17 mouse cellular contexts compared by ENCODE assay signal in genomic region chr4:84118284-84118919, GRCm38 (mm10).
DNase-seq lines count a peak whose midpoint lies in the region; ATAC-seq lines count a peak whose summit lies in the region.
"Had no signal": no experiment of that assay in that cellular context is flagged by ENCODE, and none has a peak within 500 bp of the region (broad histone marks: within the 10 kb centered on the region; RNA-seq: fewer than 3 reads in every experiment).

No protein-coding gene starts in this region.

- no peaks in the 10 kb centered on the region for H3K27me3 ChIP-seq in hindbrain, embryonic 12.5 days
- H3K27me3 ChIP-seq in hindbrain, embryonic 10.5 days (ENCODE audit: insufficient read depth, poor library complexity, severe bottlenecking), result peaks cover 13% of the 10 kb centered on the region
- H3K27me3 ChIP-seq in megakaryocyte, embryonic 14.5 days (replicated peaks), result peaks cover 2% of the 10 kb centered on the region
- H3K27me3 ChIP-seq in embryonic facial prominence, embryonic 13.5 days, result no peaks in the 10 kb centered on the region
- H3K27me3 ChIP-seq in midbrain, embryonic 15.5 days (replicated peaks), result no peaks in the 10 kb centered on the region

- H3K4me1 ChIP-seq in hindbrain, embryonic 12.5 days, result peaks cover 22% of the 10 kb centered on the region
- H3K4me1 ChIP-seq in hindbrain, embryonic 10.5 days (replicated peaks), result peaks cover 33% of the 10 kb centered on the region
- peaks cover 7% of the 10 kb centered on the region; the same call in 1 of the 2 replicates for H3K4me1 ChIP-seq in megakaryocyte, embryonic 14.5 days
- peaks cover 19% of the 10 kb centered on the region for H3K4me1 ChIP-seq in embryonic facial prominence, embryonic 13.5 days
- H3K4me1 ChIP-seq in midbrain, embryonic 15.5 days, result peaks cover 12% of the 10 kb centered on the region

- H3K4me2 ChIP-seq in hindbrain, embryonic 12.5 days (replicated peaks), result no peak overlapping the region
- no peak overlapping the region for H3K4me2 ChIP-seq in embryonic facial prominence, embryonic 13.5 days
- no peak overlapping the region for H3K4me2 ChIP-seq in midbrain, embryonic 15.5 days
- H3K4me2 ChIP-seq: heart, embryonic 13.5 days had no signal

- no peak for DNase-seq in hindbrain, embryonic 10.5 days (ENCODE audit: low spot score)
- DNase-seq: adrenal gland, postnatal 10 days; cerebellum, adult 11 months; cerebellum, postnatal 14 days; heart, postnatal 36 days; liver; liver, postnatal 0 days; lung, postnatal 36 days; right cerebral cortex, adult 18-20 months had no signal

- H3K36me3 ChIP-seq in hindbrain, embryonic 12.5 days, result no peaks in the 10 kb centered on the region
- no peaks in the 10 kb centered on the region for H3K36me3 ChIP-seq in hindbrain, embryonic 10.5 days
- H3K36me3 ChIP-seq in megakaryocyte, embryonic 14.5 days (replicated peaks; ENCODE audit: low read length), result no peaks in the 10 kb centered on the region
- H3K36me3 ChIP-seq in embryonic facial prominence, embryonic 13.5 days, result no peaks in the 10 kb centered on the region
- no peaks in the 10 kb centered on the region for H3K36me3 ChIP-seq in midbrain, embryonic 15.5 days (replicated peaks)
- H3K36me3 ChIP-seq: heart, embryonic 13.5 days had no signal

- H3K27ac ChIP-seq in hindbrain, embryonic 12.5 days, result no peak overlapping the region
- H3K27ac ChIP-seq in hindbrain, embryonic 10.5 days, result no peak overlapping the region
- no peak overlapping the region for H3K27ac ChIP-seq in embryonic facial prominence, embryonic 13.5 days
- no peak overlapping the region for H3K27ac ChIP-seq in midbrain, embryonic 15.5 days
- H3K27ac ChIP-seq: heart, embryonic 13.5 days had no signal

- H3K4me3 ChIP-seq in hindbrain, embryonic 12.5 days, result no peak overlapping the region
- no peak overlapping the region for H3K4me3 ChIP-seq in hindbrain, embryonic 10.5 days
- peak overlapping the region; percentile 28 for H3K4me3 ChIP-seq in megakaryocyte, embryonic 14.5 days (replicated peaks)
- no peak overlapping the region for H3K4me3 ChIP-seq in embryonic facial prominence, embryonic 13.5 days
- H3K4me3 ChIP-seq in midbrain, embryonic 15.5 days, result no peak overlapping the region
- H3K4me3 ChIP-seq: heart, embryonic 13.5 days had no signal

- peak; percentile 23; the same call in 1 of the 2 replicates for ATAC-seq in hindbrain, embryonic 12.5 days (ENCODE audit: low FRiP score)
- ATAC-seq in megakaryocyte, adult 5-6 weeks (ENCODE audit: poor library complexity, severe bottlenecking), result no peak
- ATAC-seq in embryonic facial prominence, embryonic 13.5 days (ENCODE audit: insufficient number of reproducible peaks, insufficient read depth, low FRiP score, low TSS enrichment, low read depth), result peak; percentile 37; the same call in 1 of the 2 replicates
- peak; percentile 43; the same call in 1 of the 2 replicates for ATAC-seq in midbrain, embryonic 15.5 days (replicated peaks)
- no peak for ATAC-seq in monocyte, adult 5-6 weeks (replicated peaks; ENCODE audit: insufficient number of reproducible peaks, low FRiP score, low TSS enrichment, poor library complexity, severe bottlenecking)
- ATAC-seq: intestine, postnatal 0 days; liver, postnatal 0 days had no signal

- H3K9me3 ChIP-seq in hindbrain, embryonic 12.5 days (replicated peaks), result no peaks in the 10 kb centered on the region
- no peaks in the 10 kb centered on the region for H3K9me3 ChIP-seq in hindbrain, embryonic 10.5 days
- H3K9me3 ChIP-seq in megakaryocyte, embryonic 14.5 days, result peaks cover 2% of the 10 kb centered on the region; the same call in 1 of the 2 replicates
- H3K9me3 ChIP-seq in embryonic facial prominence, embryonic 13.5 days, result no peaks in the 10 kb centered on the region
- no peaks in the 10 kb centered on the region for H3K9me3 ChIP-seq in midbrain, embryonic 15.5 days
- H3K9me3 ChIP-seq: heart, embryonic 13.5 days had no signal

- WGBS in hindbrain, embryonic 12.5 days, result 88% methylated on average over 2 of the region's 2 CpGs
- 89% methylated on average over 2 of the region's 2 CpGs for WGBS in hindbrain, embryonic 10.5 days
- 93% methylated on average over 2 of the region's 2 CpGs for WGBS in embryonic facial prominence, embryonic 13.5 days
- 93% methylated on average over 2 of the region's 2 CpGs for whole genome bisulfite sequencing in midbrain, embryonic 15.5 days

- H3K9ac ChIP-seq in hindbrain, embryonic 12.5 days, result peak overlapping the region; percentile 24; the same call in 1 of the 2 replicates
- no peak overlapping the region for H3K9ac ChIP-seq in embryonic facial prominence, embryonic 13.5 days
- H3K9ac ChIP-seq in midbrain, embryonic 15.5 days, result no peak overlapping the region
- H3K9ac ChIP-seq: heart, embryonic 13.5 days; liver, postnatal 0 days had no signal

Comparison
In these comparisons a context has a peak if more than half of its experiments do, and no peak if none do; other contexts are left out.
1. ATAC-seq: peak in hindbrain, embryonic 12.5 days (single experiment), embryonic facial prominence, embryonic 13.5 days (single experiment) and midbrain, embryonic 15.5 days (single experiment); none in megakaryocyte, adult 5-6 weeks (single experiment) and monocyte, adult 5-6 weeks (single experiment).